ENCODE assay signal across 9 mouse cellular contexts in genomic region chr9:120073169-120073568, GRCm38 (mm10). TPM values are rescaled to one million over a fixed set of nuclear protein-coding genes. Genes with fewer than 3 reads are reported as not detected.
DNase-seq lines count a peak whose midpoint lies in the region; ATAC-seq and TF ChIP-seq lines count a peak whose summit lies in the region.
"Had no signal": no experiment of that assay in that cellular context is flagged by ENCODE, and none has a peak within 500 bp of the region (broad histone marks: within the 10 kb centered on the region; RNA-seq: fewer than 3 reads in every experiment).

No protein-coding gene starts in this region.

- WGBS in heart, adult 2 months: 11% methylated on average over 3 of the region's 3 CpGs
- 14% methylated on average over 3 of the region's 3 CpGs for WGBS in kidney, embryonic 16.5 days
- WGBS in limb, embryonic 15.5 days: 28% methylated on average over 3 of the region's 3 CpGs
- WGBS in olfactory bulb, adult 2 months: 11% methylated on average over 3 of the region's 3 CpGs

- no peak overlapping the region for H3K27ac ChIP-seq in heart, adult 2 months
- no peak overlapping the region for H3K27ac ChIP-seq in kidney, embryonic 16.5 days (ENCODE audit: low read length)
- no peak overlapping the region for H3K27ac ChIP-seq in limb, embryonic 15.5 days
- H3K27ac ChIP-seq in olfactory bulb, adult 2 months (ENCODE audit: insufficient read depth, low read depth, low read length): no peak overlapping the region

- no peak overlapping the region for H3K9ac ChIP-seq in heart, adult 2 months (ENCODE audit: low read depth, low read length)
- H3K9ac ChIP-seq in kidney, embryonic 16.5 days (replicated peaks; ENCODE audit: low read length): no peak overlapping the region
- no peak overlapping the region for H3K9ac ChIP-seq in limb, embryonic 15.5 days

- peak; percentile 74 for DNase-seq in 416B (ENCODE audit: low read depth)
- DNase-seq in adipocyte (ENCODE audit: low spot score): peak; percentile 86
- peak; percentile 89 for DNase-seq in embryo, embryonic 10 days (ENCODE audit: low spot score)
- peak; percentile 83 to 90 for DNase-seq in heart, adult 2 months
- DNase-seq in testis, postnatal 14 days (ENCODE audit: low spot score): peak; percentile 62

- H3K4me3 ChIP-seq in heart, adult 2 months: no peak overlapping the region
- no peak overlapping the region for H3K4me3 ChIP-seq in kidney, embryonic 16.5 days (ENCODE audit: low read length)
- no peak overlapping the region for H3K4me3 ChIP-seq in limb, embryonic 15.5 days
- no peak overlapping the region for H3K4me3 ChIP-seq in olfactory bulb, adult 2 months (ENCODE audit: insufficient read depth, low read depth, low read length)
- H3K4me3 ChIP-seq: erythroblast, embryonic 14.5 days had no signal

- no peaks in the 10 kb centered on the region for H3K27me3 ChIP-seq in heart, adult 2 months (ENCODE audit: control insufficient read depth, insufficient read depth, low read length)
- H3K27me3 ChIP-seq in kidney, embryonic 16.5 days (ENCODE audit: insufficient read depth, low read length): no peaks in the 10 kb centered on the region
- no peaks in the 10 kb centered on the region for H3K27me3 ChIP-seq in limb, embryonic 15.5 days

- peak; percentile 85 for TF ChIP-seq EP300 in heart, adult 2 months (IDR thresholded peaks at IDR 0.05; ENCODE audit: insufficient read depth, low read depth, low read length)

- TF ChIP-seq CTCF in heart, adult 2 months (IDR thresholded peaks at IDR 0.05): no peak; the same call in 1 of the 2 replicates
- TF ChIP-seq CTCF in olfactory bulb, adult 2 months (IDR thresholded peaks at IDR 0.05; ENCODE audit: insufficient read depth, low read depth, low read length): peak; percentile 90; the same call in 1 of the 2 replicates

- 0 out of 2 replicates have a peak, but pooled peaks cover 1% of the 10 kb centered on the region for H3K4me1 ChIP-seq in heart, adult 2 months (ENCODE audit: control insufficient read depth, insufficient read depth, low read length)
- 0 out of 2 replicates have a peak, but pooled peaks cover 4% of the 10 kb centered on the region for H3K4me1 ChIP-seq in kidney, embryonic 16.5 days (ENCODE audit: insufficient read depth, low read length)
- H3K4me1 ChIP-seq in limb, embryonic 15.5 days: 0 out of 2 replicates have a peak, but pooled peaks cover 2% of the 10 kb centered on the region
- no peaks in the 10 kb centered on the region for H3K4me1 ChIP-seq in olfactory bulb, adult 2 months (ENCODE audit: control insufficient read depth, insufficient read depth, low read length)

- H3K4me2 ChIP-seq in kidney, embryonic 16.5 days (replicated peaks; ENCODE audit: low read depth, low read length): no peak overlapping the region
- no peak overlapping the region for H3K4me2 ChIP-seq in limb, embryonic 15.5 days

- H3K9me3 ChIP-seq in kidney, embryonic 16.5 days (ENCODE audit: low read length): no peaks in the 10 kb centered on the region
- H3K9me3 ChIP-seq in limb, embryonic 15.5 days: no peaks in the 10 kb centered on the region

- TF ChIP-seq POLR2A in heart, adult 2 months (IDR thresholded peaks at IDR 0.05; ENCODE audit: insufficient read depth, low read depth, low read length): no peak
- TF ChIP-seq POLR2A in olfactory bulb, adult 2 months (IDR thresholded peaks at IDR 0.05; ENCODE audit: insufficient read depth, low read depth, low read length): no peak

- H3K36me3 ChIP-seq in heart, adult 2 months (ENCODE audit: control insufficient read depth, insufficient read depth, low read length): no peaks in the 10 kb centered on the region
- no peaks in the 10 kb centered on the region for H3K36me3 ChIP-seq in kidney, embryonic 16.5 days (ENCODE audit: insufficient read depth, low read length)
- no peaks in the 10 kb centered on the region for H3K36me3 ChIP-seq in limb, embryonic 15.5 days

- no peaks in the 10 kb centered on the region for H3K79me2 ChIP-seq in heart, adult 2 months (replicated peaks; ENCODE audit: control insufficient read depth, insufficient read depth, low read length)

- intact Hi-C loops in heart, adult 2 months (cut with DNase I): loop anchor here (1.0 to 2.0 kb wide), 4 partner anchors 46 to 160 kb away; no protein-coding TSS in a partner anchor

- peak; percentile 51; the same call in 1 of the 2 replicates for ATAC-seq in kidney, embryonic 16.5 days (ENCODE audit: low FRiP score, low TSS enrichment)
- ATAC-seq in limb, embryonic 15.5 days (ENCODE audit: insufficient number of reproducible peaks, low FRiP score, low TSS enrichment, low read depth): 0 out of 2 replicates have a peak, but pooled peaks have one; percentile 27

RNA-seq across cellular contexts. Expression of gene Cx3cr1, which starts 3.5 kb away (rescaled TPM):
- 1 to 10 TPM; 1.2 to 3.7 TPM for total RNA-seq in heart, adult 2 months (2021)
- 4.4 and 6.4 TPM in 2 replicates for polyA plus RNA-seq in heart, adult 2 months (2012; rRNA removed)
- 5.3 and 7.9 TPM in 2 replicates for polyA plus RNA-seq in kidney, embryonic 16.5 days (2015; fragmentation: Nextera tagmentation; extraction: Ambion mirVana)
- 15.1 and 16.0 TPM in 2 replicates for polyA plus RNA-seq in limb, embryonic 15.5 days (2015; fragmentation: Nextera tagmentation; extraction: Ambion mirVana)
- polyA plus RNA-seq in olfactory bulb, adult 2 months (2012; ENCODE audit: insufficient read depth, insufficient read length, low replicate concordance, missing spikeins): not detected in 2 replicates

RNA-seq across cellular contexts. Expression of gene Ccr8, which starts 18.7 kb away (rescaled TPM):
- total RNA-seq in heart, adult 2 months (2021): not detected
- not detected in 2 replicates for polyA plus RNA-seq in heart, adult 2 months (2012; rRNA removed)
- not detected in 2 replicates for polyA plus RNA-seq in kidney, embryonic 16.5 days (2015; fragmentation: Nextera tagmentation; extraction: Ambion mirVana)
- polyA plus RNA-seq in limb, embryonic 15.5 days (2015; fragmentation: Nextera tagmentation; extraction: Ambion mirVana): 5.2 and 6.6 TPM in 2 replicates
- not detected in 2 replicates for polyA plus RNA-seq in olfactory bulb, adult 2 months (2012; ENCODE audit: insufficient read depth, insufficient read length, low replicate concordance, missing spikeins)
- polyA plus RNA-seq: erythroblast, embryonic 14.5 days had no signal

RNA-seq across cellular contexts. Expression of gene Slc25a38, which starts 37.0 kb away (rescaled TPM):
- 10 to 100 TPM; 18.4 to 22.7 TPM for total RNA-seq in heart, adult 2 months (2021)
- 29.1 and 32.1 TPM in 2 replicates for polyA plus RNA-seq in heart, adult 2 months (2012; rRNA removed)
- polyA plus RNA-seq in kidney, embryonic 16.5 days (2015; fragmentation: Nextera tagmentation; extraction: Ambion mirVana): 36.3 and 37.0 TPM in 2 replicates
- 27.4 and 30.2 TPM in 2 replicates for polyA plus RNA-seq in limb, embryonic 15.5 days (2015; fragmentation: Nextera tagmentation; extraction: Ambion mirVana)
- not detected in 2 replicates for polyA plus RNA-seq in olfactory bulb, adult 2 months (2012; ENCODE audit: insufficient read depth, insufficient read length, low replicate concordance, missing spikeins)

RNA-seq across cellular contexts. Expression of gene Xirp1, which starts 49.8 kb away (rescaled TPM):
- 100 to 1,000 TPM; 118 to 133 TPM for total RNA-seq in heart, adult 2 months (2021)
- polyA plus RNA-seq in heart, adult 2 months (2012; rRNA removed): 55.5 and 72.8 TPM in 2 replicates
- 0.22 and 0.23 TPM in 2 replicates for polyA plus RNA-seq in kidney, embryonic 16.5 days (2015; fragmentation: Nextera tagmentation; extraction: Ambion mirVana)
- 1.2 and 4.8 TPM in 2 replicates for polyA plus RNA-seq in limb, embryonic 15.5 days (2015; fragmentation: Nextera tagmentation; extraction: Ambion mirVana)
- polyA plus RNA-seq in olfactory bulb, adult 2 months (2012; ENCODE audit: insufficient read depth, insufficient read length, low replicate concordance, missing spikeins): not detected in 2 replicates
- polyA plus RNA-seq: erythroblast, embryonic 14.5 days had no signal

RNA-seq across cellular contexts. Expression of gene Rpsa, which starts 54.3 kb away (rescaled TPM):
- 100 to 1,000 TPM; 457 to 528 TPM for total RNA-seq in heart, adult 2 months (2021)
- polyA plus RNA-seq in heart, adult 2 months (2012; rRNA removed): 1,018 and 1,107 TPM in 2 replicates
- polyA plus RNA-seq in kidney, embryonic 16.5 days (2015; fragmentation: Nextera tagmentation; extraction: Ambion mirVana): 1,478 and 1,498 TPM in 2 replicates
- 1,290 and 1,462 TPM in 2 replicates for polyA plus RNA-seq in limb, embryonic 15.5 days (2015; fragmentation: Nextera tagmentation; extraction: Ambion mirVana)
- 1,091 TPM in 1 of 2 replicates, not detected in the other for polyA plus RNA-seq in olfactory bulb, adult 2 months (2012; ENCODE audit: insufficient read depth, insufficient read length, low replicate concordance, missing spikeins)

Comparison
In these comparisons a context has a peak if more than half of its experiments do, and no peak if none do; other contexts are left out.
1. RNA of gene Slc25a38, which starts 37.0 kb away (polyA plus RNA-seq): 36.3 to 37.0 TPM in kidney, embryonic 16.5 days, 27.4 to 30.2 TPM in limb, embryonic 15.5 days and 29.1 to 32.1 TPM in heart, adult 2 months; not detected in olfactory bulb, adult 2 months; every median in the first group is over 10 times any median in the second.
2. Peak in every context shown above with its lines, with median percentiles within 50 percentile points of each other: DNase-seq.